Mouse (Mus musculus) 3T3-L1 (cell line): ENCODE data around the gene Icam4.

ENCODE experiments used
- DNase-seq: peaks from one replicate; pipeline ENCODE4 v3.0.0-alpha.2; 2015; ENCODE audit warnings: low read depth, low spot score

Icam4 gene

GRCm38 (mm10) chr9:21011846-21012312, 17.3 kb upstream of the Icam4 start:
- no peak for DNase-seq

- DNase-seq, result no peak
These were observed 16.8 kb upstream of the Icam4 start for GRCm38 (mm10) chr9:21012368-21012767.

GRCm38 (mm10) chr9:21014691-21015570, 14.2 kb upstream of the Icam4 start:
- DNase-seq, result no peak

GRCm38 (mm10) chr9:21015571-21016130, 13.5 kb upstream of the Icam4 start, which contains the start of gene Icam1:
Gene Icam1 (plus strand): TSS chr9:21015985.
- DNase-seq, result no peak

DNA sequence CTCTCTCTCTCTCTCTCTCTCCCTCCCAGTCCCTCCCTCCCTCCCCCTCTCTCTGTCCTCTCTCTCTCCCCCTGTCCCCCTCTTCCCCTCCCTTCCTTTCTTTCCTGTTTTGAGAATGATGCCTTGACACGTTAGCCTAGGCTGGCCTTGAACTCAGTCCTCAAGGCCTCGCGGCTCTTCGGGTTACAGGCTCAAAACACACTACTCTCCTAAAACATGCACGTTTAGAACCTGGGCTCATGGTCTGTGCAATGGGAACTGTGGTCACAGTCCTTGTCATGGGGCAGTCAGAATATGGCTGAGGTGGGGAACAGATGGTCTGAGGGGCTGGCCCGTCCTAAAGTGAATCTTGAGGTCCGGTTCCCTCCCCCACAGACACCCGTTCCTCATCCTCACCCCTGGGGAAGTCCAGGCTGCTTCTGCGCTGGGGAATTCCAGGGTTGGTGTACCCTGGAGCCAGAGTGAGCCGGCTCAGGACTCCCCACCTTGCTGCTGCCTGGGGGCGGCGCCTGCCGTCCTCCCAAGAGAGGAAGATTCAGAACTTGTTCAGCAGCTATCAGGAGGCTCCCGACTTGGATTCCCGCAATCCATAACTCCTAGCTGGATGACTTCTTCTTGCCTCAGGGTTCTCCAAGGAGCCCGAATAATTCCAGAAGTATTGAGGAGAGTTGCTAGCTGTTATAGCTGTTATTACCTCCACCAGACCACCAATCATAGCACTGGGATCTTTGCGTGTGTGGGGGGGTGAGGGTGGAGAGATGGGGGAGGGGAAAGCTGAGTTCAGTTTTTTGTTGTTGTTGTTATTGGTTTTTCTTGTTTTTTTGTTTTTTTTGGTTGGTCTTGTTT, 12.6 kb upstream of the Icam4 start:
- DNase-seq, result no peak

GRCm38 (mm10) chr9:21017177-21017575, 12.0 kb upstream of the Icam4 start:
- no peak for DNase-seq

DNA sequence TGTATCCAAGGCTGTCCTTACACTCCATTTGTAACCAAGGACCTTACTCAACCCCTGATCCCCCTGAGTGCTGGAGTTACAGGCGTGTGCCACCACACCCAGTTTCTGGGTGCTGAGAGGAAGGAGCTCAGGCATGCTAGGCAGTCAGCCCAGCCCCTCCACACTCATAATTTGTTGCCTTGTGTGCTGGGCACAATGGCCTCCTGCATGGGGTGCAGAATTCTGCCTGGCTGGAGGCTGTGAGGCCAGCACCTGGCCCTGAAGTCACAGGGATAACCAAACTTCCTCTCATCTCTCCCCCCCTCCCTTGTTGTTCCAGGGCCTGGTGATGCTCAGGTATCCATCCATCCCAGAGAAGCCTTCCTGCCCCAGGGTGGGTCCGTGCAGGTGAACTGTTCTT, 10.6 kb upstream of the Icam4 start:
- no peak for DNase-seq

- DNase-seq, result no peak
These were observed 7.8 kb upstream of the Icam4 start for GRCm38 (mm10) chr9:21021363-21021762.

- DNase-seq, result no peak
These were observed 6.9 kb upstream of the Icam4 start for GRCm38 (mm10) chr9:21022288-21022687.

- no peak for DNase-seq
These were observed 6.4 kb upstream of the Icam4 start for GRCm38 (mm10) chr9:21022726-21023125.

- no peak for DNase-seq
These were observed 3.8 kb upstream of the Icam4 start for GRCm38 (mm10) chr9:21025258-21025810.

DNA sequence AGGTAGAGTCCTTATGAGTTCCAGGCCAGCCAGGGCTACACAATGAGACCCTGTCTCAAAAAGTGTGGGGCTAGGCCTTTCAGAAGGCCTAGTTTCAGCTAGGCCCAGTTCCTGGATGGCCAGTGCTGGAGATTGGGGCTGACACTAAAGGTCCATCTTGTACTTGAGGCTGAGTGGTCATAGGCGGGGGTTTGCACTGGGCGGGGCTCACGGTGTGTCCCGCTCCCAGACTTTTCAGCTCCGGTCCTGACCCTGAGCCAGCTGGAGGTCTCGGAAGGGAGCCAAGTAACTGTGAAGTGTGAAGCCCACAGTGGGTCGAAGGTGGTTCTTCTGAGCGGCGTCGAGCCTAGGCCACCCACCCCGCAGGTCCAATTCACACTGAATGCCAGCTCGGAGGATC, 2.3 kb upstream of the Icam4 start:
- no peak for DNase-seq

GRCm38 (mm10) chr9:21027774-21028290, 1.3 kb upstream of the Icam4 start:
- no peak for DNase-seq

- no peak for DNase-seq
These were observed 538 bp upstream of the Icam4 start for GRCm38 (mm10) chr9:21028560-21029110.

- DNase-seq, result no peak
These were observed 955 bp downstream of the Icam4 start for GRCm38 (mm10) chr9:21030055-21030600.

GRCm38 (mm10) chr9:21030781-21031250, 1.6 kb downstream of the Icam4 start:
- DNase-seq, result peak; percentile 97

DNA sequence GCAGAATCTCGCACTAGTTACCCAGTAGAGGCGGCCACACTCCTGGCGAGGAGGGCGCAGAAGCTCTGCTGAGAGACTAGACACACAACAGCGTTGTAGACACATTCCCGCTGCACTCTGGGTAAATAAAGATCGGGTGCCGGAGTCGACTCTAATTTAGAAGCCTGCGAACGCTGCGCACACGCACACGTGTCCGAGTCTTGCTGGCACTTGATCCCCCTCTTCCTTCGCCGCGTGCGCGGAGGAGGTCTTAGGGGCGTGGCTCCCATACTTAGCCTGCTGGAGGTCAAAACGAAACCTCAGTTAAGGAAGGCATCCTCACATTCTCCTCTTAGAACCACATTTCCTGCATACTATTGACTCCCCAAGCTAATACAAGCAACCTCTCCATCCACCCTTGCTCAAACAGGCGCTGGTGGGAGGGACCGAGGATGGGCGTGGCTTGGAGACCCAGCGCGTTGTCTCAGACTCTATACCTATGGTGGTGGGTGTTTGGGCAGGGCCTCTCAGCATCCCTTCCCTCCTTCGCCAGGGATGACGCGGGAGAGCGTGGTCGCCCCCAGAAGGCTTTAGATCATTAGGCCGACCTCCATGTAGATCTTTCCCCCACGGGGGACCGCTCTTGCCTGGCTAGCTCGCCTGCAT, 2.2 kb downstream of the Icam4 start:
- DNase-seq, result peak; percentile 84

- peak; percentile 45 for DNase-seq
These were observed 2.8 kb downstream of the Icam4 start, which contains the start of gene Icam5 for GRCm38 (mm10) chr9:21031896-21032351. Gene Icam5 (plus strand): TSS chr9:21032073.

GRCm38 (mm10) chr9:21032491-21032890, 3.3 kb downstream of the Icam4 start:
- no peak for DNase-seq

DNA sequence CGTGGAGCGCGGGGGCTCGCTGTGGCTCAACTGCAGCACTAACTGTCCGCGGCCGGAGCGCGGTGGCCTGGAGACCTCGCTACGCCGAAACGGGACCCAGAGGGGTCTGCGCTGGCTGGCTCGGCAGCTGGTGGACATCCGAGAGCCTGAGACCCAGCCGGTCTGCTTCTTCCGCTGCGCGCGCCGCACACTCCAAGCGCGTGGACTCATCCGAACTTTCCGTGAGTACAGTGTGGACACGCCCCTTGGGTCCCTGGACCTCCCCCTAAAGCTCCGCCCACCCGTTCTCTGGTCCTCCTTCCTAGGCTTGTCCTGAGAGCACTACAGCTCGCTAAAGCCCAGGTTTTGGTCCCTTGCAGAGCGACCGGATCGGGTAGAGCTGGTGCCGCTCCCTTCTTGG, 4.0 kb downstream of the Icam4 start:
- DNase-seq, result peak; percentile 94
